ENCODE assay signal across 26 mouse cellular contexts in the genomic region with DNA sequence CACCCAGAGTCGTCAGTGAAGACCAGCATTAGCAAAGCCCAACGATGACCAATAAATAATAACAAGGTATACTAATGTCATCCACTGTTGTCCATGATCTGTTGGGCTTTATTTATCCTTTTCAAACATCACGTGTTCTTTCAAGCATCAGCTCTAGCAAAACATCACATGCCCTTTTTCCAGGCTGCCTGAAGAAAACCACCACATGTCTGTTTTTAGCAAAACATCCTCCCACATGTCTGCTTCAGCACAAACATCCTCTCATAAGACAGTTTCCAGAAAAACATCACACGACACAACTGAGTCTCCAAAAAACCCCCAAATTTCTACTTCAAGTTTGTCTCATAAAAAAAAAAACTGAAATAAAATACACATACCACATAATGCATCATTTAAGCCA. TPM values are rescaled to one million over a fixed set of nuclear protein-coding genes. Genes with fewer than 3 reads are reported as not detected.
"Had no signal": no experiment of that assay in that cellular context is flagged by ENCODE, and none has a peak within 500 bp of the region (broad histone marks: within the 10 kb centered on the region; RNA-seq: fewer than 3 reads in every experiment).

No protein-coding gene starts in this region.

- H3K4me2 ChIP-seq: liver, embryonic 13.5 days; midbrain, embryonic 13.5 days; neural tube, embryonic 12.5 days; neural tube, embryonic 15.5 days had no signal

- H3K27me3 ChIP-seq: liver, embryonic 13.5 days; megakaryocyte, embryonic 14.5 days; midbrain, embryonic 13.5 days; neural tube, embryonic 12.5 days; neural tube, embryonic 15.5 days had no signal

- H3K36me3 ChIP-seq: liver, embryonic 13.5 days; midbrain, embryonic 10.5 days; midbrain, embryonic 13.5 days; neural tube, embryonic 12.5 days; neural tube, embryonic 15.5 days had no signal

- H3K27ac ChIP-seq: kidney, postnatal 0 days; layer of hippocampus, adult 2 months; liver, embryonic 13.5 days; midbrain, embryonic 10.5 days; midbrain, embryonic 13.5 days; neural tube, embryonic 12.5 days; neural tube, embryonic 15.5 days had no signal

- H3K4me1 ChIP-seq: liver, embryonic 13.5 days; megakaryocyte, embryonic 14.5 days; midbrain, embryonic 10.5 days; midbrain, embryonic 13.5 days; neural tube, embryonic 12.5 days; neural tube, embryonic 15.5 days had no signal

- DNase-seq: kidney, adult 2 months; kidney, postnatal 25 days; layer of hippocampus, adult 9-11 months; liver, embryonic 13.5 days; lung, adult 2 months; retina, postnatal 1 day; right cerebral cortex, postnatal 25 days; spleen, adult 18-20 months; thymus, adult 18-20 months; thymus, postnatal 36 days had no signal

- ATAC-seq: midbrain, embryonic 13.5 days; midbrain, embryonic 16.5 days had no signal

- H3K9me3 ChIP-seq: liver, embryonic 13.5 days; megakaryocyte, embryonic 14.5 days; midbrain, embryonic 10.5 days; midbrain, embryonic 13.5 days; neural tube, embryonic 12.5 days; neural tube, embryonic 15.5 days had no signal

- H3K4me3 ChIP-seq: layer of hippocampus, adult 2 months; liver, embryonic 13.5 days; megakaryocyte, embryonic 14.5 days; midbrain, embryonic 10.5 days; midbrain, embryonic 13.5 days; myocyte; neural tube, embryonic 12.5 days; neural tube, embryonic 15.5 days had no signal

- H3K9ac ChIP-seq: liver, embryonic 13.5 days; midbrain, embryonic 13.5 days; neural tube, embryonic 12.5 days; neural tube, embryonic 15.5 days had no signal

RNA-seq across cellular contexts. Expression of gene Agbl1, which starts 7.8 kb away (rescaled TPM):
- total RNA-seq: liver, adult 2 months had no signal
- polyA plus RNA-seq: kidney, postnatal 0 days; large intestine, adult 2 months; limb, embryonic 11.5 days; liver, adult 2 months; liver, embryonic 13.5 days; liver, embryonic 16.5 days; lung, embryonic 16.5 days; midbrain, embryonic 10.5 days; myocyte; stomach, embryonic 16.5 days; urinary bladder, adult 2 months had no signal
